Mouse (Mus musculus) embryonic facial prominence, embryonic 10.5 days (tissue): Measurements from ENCODE around the gene Myod1. TPM values are rescaled to one million over a fixed set of nuclear protein-coding genes. Genes with fewer than 3 reads are reported as not detected.

Source experiments
- DNase-seq: peaks from one replicate; pipeline ENCODE4 v3.0.0-alpha.2; 2017; ENCODE audit warnings: low spot score
- H3K27ac ChIP-seq: fragments of 300-500 bp; sonication (generic); replicated peaks from 2 replicates; pipeline ENCODE4 v1.5.1; 2016; ENCODE audit warnings: mild to moderate bottlenecking
- H3K27me3 ChIP-seq: fragments of 300-500 bp; sonication (generic); replicated peaks from 2 replicates; pipeline ENCODE4 v1.6.1; 2016; ENCODE audit warnings: low read depth, mild to moderate bottlenecking; ENCODE audit not compliant: poor library complexity, severe bottlenecking
- H3K36me3 ChIP-seq: fragments of 300-500 bp; sonication (generic); replicated peaks from 2 replicates; pipeline ENCODE4 v1.6.1; 2016; ENCODE audit warnings: mild to moderate bottlenecking, moderate library complexity
- H3K4me1 ChIP-seq: fragments of 300-500 bp; sonication (generic); 2 replicates; pipeline ENCODE4 v1.6.1; 2016
- H3K4me3 ChIP-seq: fragments of 300-500 bp; sonication (generic); 2 replicates; pipeline ENCODE4 v1.5.1; 2016; ENCODE audit warnings: mild to moderate bottlenecking, moderate library complexity
- H3K9me3 ChIP-seq: fragments of 300-500 bp; sonication (generic); 2 replicates; pipeline ENCODE4 v1.6.1; 2016; ENCODE audit warnings: mild to moderate bottlenecking
- whole genome bisulfite sequencing: fragments of 180-500 bp; shearing (Covaris S2); methylation state at CpG from one replicate; pipeline ENCODE4 v1.1.7; 2016; 5-methylcytosine and 5-hydroxymethylcytosine counted together
- polyA plus RNA-seq: library from polyadenylated mRNA; unstranded; fragments of >200 nt; fragmentation: Nextera tagmentation; extraction: Ambion mirVana; gene quantifications from 2 replicates; pipeline ENCODE4 v1.2.1, GENCODE M21; 2016

Gene Myod1
- polyA plus RNA-seq, 1 experiment from 2014 or later: 2.0 TPM

DNA sequence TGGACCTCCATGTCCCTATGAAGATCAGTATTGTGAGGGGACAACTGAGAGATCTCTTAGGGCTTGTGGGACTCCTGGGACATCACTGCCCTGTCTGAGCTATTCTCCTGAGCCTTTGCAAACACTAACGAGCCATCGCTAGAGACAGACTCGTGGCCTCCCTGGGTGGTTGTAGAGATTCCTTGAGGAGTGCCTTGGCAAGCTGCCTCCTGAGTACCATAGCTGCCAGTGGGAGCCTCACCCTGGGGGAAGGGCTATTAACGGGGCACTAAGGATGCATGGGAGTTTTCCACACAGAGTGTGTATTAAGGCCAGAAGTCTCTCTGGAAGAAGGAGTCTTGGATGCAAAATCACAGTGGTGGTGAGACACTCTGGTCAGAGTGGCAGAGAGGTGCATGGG is 48.7 kb downstream of the Myod1 start:
- no peak for DNase-seq
- 78% methylated on average over 4 of the region's 4 CpGs for WGBS
- H3K27ac ChIP-seq: no peak overlapping the region
- H3K27me3 ChIP-seq: no peaks in the 10 kb centered on the region
- peaks cover 17% of the 10 kb centered on the region for H3K4me1 ChIP-seq
- H3K36me3 ChIP-seq: no peaks in the 10 kb centered on the region
- H3K4me3 ChIP-seq: no peak overlapping the region
- no peaks in the 10 kb centered on the region for H3K9me3 ChIP-seq

Other genes starting within 250 kb of the Myod1 start
- 0.24 and 0.50 TPM in 2 replicates for gene Abcc8, start 196.4 kb upstream of the Myod1 start, polyA plus RNA-seq
- gene Ush1c, start 138.0 kb upstream of the Myod1 start, polyA plus RNA-seq: 4.4 and 5.0 TPM in 2 replicates
- gene Otog, start 135.5 kb upstream of the Myod1 start, polyA plus RNA-seq: 0.14 and 0.38 TPM in 2 replicates
- 0.58 and 0.69 TPM in 2 replicates for gene Kcnc1, start 20.0 kb downstream of the Myod1 start, polyA plus RNA-seq